Mouse (Mus musculus): Measurements from ENCODE around the gene Ankrd11.

DNA sequence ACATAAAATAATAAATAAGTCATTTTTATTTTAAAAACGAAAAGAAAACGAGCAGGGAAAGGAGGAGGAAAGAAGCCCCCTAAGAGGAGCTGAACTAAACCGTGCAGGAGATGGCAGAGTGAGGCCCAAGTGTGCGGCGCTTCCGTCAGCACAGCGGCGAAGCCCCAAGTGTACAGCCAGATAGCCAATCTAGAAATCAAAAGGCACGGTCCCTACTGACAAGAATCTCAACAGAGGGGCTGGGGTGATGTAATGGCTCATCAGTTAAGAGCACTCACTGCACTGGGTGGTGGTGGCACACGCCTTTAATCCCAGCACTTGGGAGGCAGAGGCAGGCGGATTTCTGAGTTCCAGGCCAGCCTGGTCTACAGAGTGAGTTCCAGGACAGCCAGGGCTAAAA, 4.6 kb downstream of the Ankrd11 start:
- no peak for TF ChIP-seq POLR2A (IDR thresholded peaks at IDR 0.05; ENCODE audit: low read depth, low read length)
- TF ChIP-seq CTCF (IDR thresholded peaks at IDR 0.05; ENCODE audit: extremely low read depth, insufficient read depth, insufficient read length, insufficient replicate concordance) = no peak

All from spleen, adult 2 months (tissue).